Mouse (Mus musculus) layer of hippocampus, adult 11-12 months (tissue): ENCODE measurements around the gene Srms.

Experiments
- DNase-seq: peaks from one replicate; pipeline ENCODE4 v3.0.0; 2022; ENCODE audit warnings: low spot score

Srms gene

GRCm38 (mm10) chr2:181213021-181213445, at the start of gene Srms:
Gene Srms, minus strand, starts transcription at chr2:181213185.
- DNase-seq: no peak

GRCm38 (mm10) chr2:181253248-181253647, 40.3 kb upstream of the Srms start:
- DNase-seq: no peak

GRCm38 (mm10) chr2:181251841-181252240, 38.9 kb upstream of the Srms start:
- DNase-seq: no peak

GRCm38 (mm10) chr2:181249217-181249616, 36.2 kb upstream of the Srms start:
- no peak for DNase-seq

GRCm38 (mm10) chr2:181245031-181245430, 32.0 kb upstream of the Srms start:
- DNase-seq: no peak

GRCm38 (mm10) chr2:181243706-181244394, 30.9 kb upstream of the Srms start:
- no peak for DNase-seq

- no peak for DNase-seq
Observed at GRCm38 (mm10) chr2:181242314-181242665, 29.3 kb upstream of the Srms start.

GRCm38 (mm10) chr2:181241602-181242313, 28.8 kb upstream of the Srms start, which contains the start of gene Helz2:
Gene Helz2, minus strand, starts transcription at chr2:181242027.
- no peak for DNase-seq

GRCm38 (mm10) chr2:181240806-181241440, 27.9 kb upstream of the Srms start:
- DNase-seq: no peak

- no peak for DNase-seq
Observed at GRCm38 (mm10) chr2:181239261-181239660, 26.3 kb upstream of the Srms start.

GRCm38 (mm10) chr2:181238861-181239260, 25.9 kb upstream of the Srms start:
- no peak for DNase-seq

GRCm38 (mm10) chr2:181238091-181238610, 25.2 kb upstream of the Srms start:
- no peak for DNase-seq

GRCm38 (mm10) chr2:181237251-181238014, 24.4 kb upstream of the Srms start:
- DNase-seq: no peak

GRCm38 (mm10) chr2:181235681-181236566, 22.9 kb upstream of the Srms start:
- DNase-seq: no peak

- no peak for DNase-seq
Observed at GRCm38 (mm10) chr2:181234680-181235079, 21.7 kb upstream of the Srms start.

- DNase-seq: no peak
Observed at GRCm38 (mm10) chr2:181233443-181233842, 20.5 kb upstream of the Srms start.

GRCm38 (mm10) chr2:181231171-181231570, 18.2 kb upstream of the Srms start:
- no peak for DNase-seq

- DNase-seq: no peak
Observed at GRCm38 (mm10) chr2:181228335-181228734, 15.3 kb upstream of the Srms start.

GRCm38 (mm10) chr2:181227122-181227521, 14.1 kb upstream of the Srms start:
- no peak for DNase-seq

- DNase-seq: no peak
Observed at GRCm38 (mm10) chr2:181224994-181225393, 12.0 kb upstream of the Srms start.

GRCm38 (mm10) chr2:181220361-181220760, 7.4 kb upstream of the Srms start:
- DNase-seq: no peak
